Mouse (Mus musculus): ENCODE results near the gene Rere. TPM values are rescaled to one million over a fixed set of nuclear protein-coding genes. Genes with fewer than 3 reads are reported as not detected.

The Rere gene
- polyA plus RNA-seq, 1 experiment from 2014 or later, result 24.5 TPM

- 84% methylated on average over 5 of the region's 5 CpGs for WGBS
- no peak overlapping the region for H3K27ac ChIP-seq (replicated peaks)
- no peaks in the 10 kb centered on the region for H3K9me3 ChIP-seq (replicated peaks)
- peaks cover 33% of the 10 kb centered on the region for H3K36me3 ChIP-seq
- no peak for DNase-seq (ENCODE audit: low spot score)
- H3K4me3 ChIP-seq, result no peak overlapping the region
- peaks cover 23% of the 10 kb centered on the region for H3K4me1 ChIP-seq
- H3K27me3 ChIP-seq (ENCODE audit: low read depth, poor library complexity, severe bottlenecking), result no peaks in the 10 kb centered on the region
Measured at GRCm38 (mm10) chr4:150414296-150414695, 132.8 kb downstream of the Rere start.

DNA sequence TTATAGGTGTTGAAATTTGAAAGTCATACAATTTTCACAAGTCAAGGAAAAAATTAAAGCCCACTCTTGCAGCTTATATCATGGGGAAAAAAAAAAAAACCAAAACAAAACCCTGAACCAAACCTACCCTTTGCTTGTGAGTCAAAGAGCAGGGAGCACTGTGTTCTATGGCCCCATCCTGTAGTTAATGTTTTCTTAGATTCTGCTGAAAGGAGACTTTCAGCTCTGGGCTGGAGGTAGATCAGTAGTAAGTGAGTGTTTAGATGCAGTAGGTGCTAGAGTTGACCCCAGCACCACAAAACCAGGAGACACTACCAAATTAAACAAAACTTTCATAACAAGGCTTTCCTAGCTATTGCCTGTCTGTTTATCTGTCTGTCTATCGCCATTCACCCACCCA is 133.3 kb downstream of the Rere start:
- no peak for DNase-seq (ENCODE audit: low spot score)
- H3K27me3 ChIP-seq (ENCODE audit: low read depth, poor library complexity, severe bottlenecking), result no peaks in the 10 kb centered on the region
- 100% methylated on average over 1 of the region's 1 CpGs for WGBS
- H3K27ac ChIP-seq (replicated peaks), result no peak overlapping the region
- H3K4me3 ChIP-seq, result no peak overlapping the region
- peaks cover 23% of the 10 kb centered on the region for H3K4me1 ChIP-seq
- H3K36me3 ChIP-seq, result peaks cover 29% of the 10 kb centered on the region
- no peaks in the 10 kb centered on the region for H3K9me3 ChIP-seq (replicated peaks)

- no peaks in the 10 kb centered on the region for H3K9me3 ChIP-seq (replicated peaks)
- no peaks in the 10 kb centered on the region for H3K27me3 ChIP-seq (ENCODE audit: low read depth, poor library complexity, severe bottlenecking)
- H3K4me3 ChIP-seq, result no peak overlapping the region
- H3K36me3 ChIP-seq, result peaks cover 27% of the 10 kb centered on the region
- no peak overlapping the region for H3K27ac ChIP-seq (replicated peaks)
- H3K4me1 ChIP-seq, result peaks cover 25% of the 10 kb centered on the region
- no peak for DNase-seq (ENCODE audit: low spot score)
- 65% methylated on average over 10 of the region's 10 CpGs for whole genome bisulfite sequencing
Measured at GRCm38 (mm10) chr4:150415227-150415969, 134.0 kb downstream of the Rere start.

- H3K9me3 ChIP-seq (replicated peaks), result no peaks in the 10 kb centered on the region
- no peak for DNase-seq (ENCODE audit: low spot score)
- H3K27ac ChIP-seq (replicated peaks), result no peak overlapping the region
- peaks cover 15% of the 10 kb centered on the region for H3K4me1 ChIP-seq
- peaks cover 31% of the 10 kb centered on the region for H3K36me3 ChIP-seq
- no peak overlapping the region for H3K4me3 ChIP-seq
- H3K27me3 ChIP-seq (ENCODE audit: low read depth, poor library complexity, severe bottlenecking), result no peaks in the 10 kb centered on the region
- WGBS, result 90% methylated on average over 10 of the region's 10 CpGs
Measured at GRCm38 (mm10) chr4:150420576-150421263, 139.3 kb downstream of the Rere start.

DNA sequence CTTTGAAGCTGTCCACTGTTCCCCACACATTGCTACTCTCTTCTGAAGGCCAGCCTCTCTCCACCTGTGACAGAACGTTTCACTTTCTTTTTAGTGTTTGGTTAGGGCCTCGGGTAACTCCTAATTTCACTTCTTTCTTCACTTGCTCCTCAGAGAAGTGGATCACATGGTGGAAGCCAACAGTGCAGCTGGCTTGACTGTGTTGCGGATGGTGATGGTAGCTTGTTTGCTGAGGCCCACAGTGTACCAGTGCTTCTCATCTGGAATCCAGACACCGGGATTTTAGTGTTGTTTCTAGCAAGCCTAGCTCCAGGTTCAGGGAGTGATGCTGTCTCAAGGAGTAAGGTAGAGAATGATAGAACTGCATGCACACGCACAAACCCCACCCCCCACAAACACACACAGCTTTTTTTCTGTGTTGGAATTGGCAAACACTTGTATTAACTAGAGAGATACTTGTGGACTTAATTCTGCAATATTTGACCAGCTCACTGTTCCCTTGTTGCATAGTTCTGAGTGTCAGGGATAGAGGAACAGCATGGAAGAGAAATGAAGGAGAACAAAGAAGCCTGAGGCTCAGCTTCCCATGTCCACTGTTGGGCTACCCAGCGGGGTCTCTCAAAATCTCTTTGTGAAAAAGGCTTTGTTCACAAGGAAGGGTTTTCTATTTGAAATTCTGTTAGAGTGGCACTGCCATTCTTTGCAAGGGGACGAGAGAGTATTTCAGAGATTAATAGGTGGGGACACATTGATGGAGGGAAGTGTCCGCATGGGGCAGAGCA is 144.8 kb downstream of the Rere start:
- Histone ChIP-seq H3K4me1 (peaks cover 53% of the 10 kb centered on the region), H3K27me3 (ENCODE audit: low read depth, poor library complexity, severe bottlenecking) (no peaks in the 10 kb centered on the region), H3K9me3 (replicated peaks) (no peaks in the 10 kb centered on the region), H3K36me3 (peaks cover 21% of the 10 kb centered on the region), H3K27ac (replicated peaks) (peak overlapping the region; percentile 86), H3K4me3 (peak overlapping the region; percentile 32)
- DNase-seq (ENCODE audit: low spot score), result peak; percentile 47
- 44% methylated on average over 8 of the region's 8 CpGs for WGBS

GRCm38 (mm10) chr4:150426880-150427476 is 145.5 kb downstream of the Rere start:
- H3K36me3 ChIP-seq, result peaks cover 17% of the 10 kb centered on the region
- DNase-seq (ENCODE audit: low spot score), result no peak
- H3K9me3 ChIP-seq (replicated peaks), result no peaks in the 10 kb centered on the region
- H3K4me1 ChIP-seq, result peaks cover 53% of the 10 kb centered on the region
- 36% methylated on average over 5 of the region's 5 CpGs for WGBS
- no peaks in the 10 kb centered on the region for H3K27me3 ChIP-seq (ENCODE audit: low read depth, poor library complexity, severe bottlenecking)
- H3K4me3 ChIP-seq, result peak overlapping the region; percentile 32
- peak overlapping the region; percentile 86 for H3K27ac ChIP-seq (replicated peaks)

DNA sequence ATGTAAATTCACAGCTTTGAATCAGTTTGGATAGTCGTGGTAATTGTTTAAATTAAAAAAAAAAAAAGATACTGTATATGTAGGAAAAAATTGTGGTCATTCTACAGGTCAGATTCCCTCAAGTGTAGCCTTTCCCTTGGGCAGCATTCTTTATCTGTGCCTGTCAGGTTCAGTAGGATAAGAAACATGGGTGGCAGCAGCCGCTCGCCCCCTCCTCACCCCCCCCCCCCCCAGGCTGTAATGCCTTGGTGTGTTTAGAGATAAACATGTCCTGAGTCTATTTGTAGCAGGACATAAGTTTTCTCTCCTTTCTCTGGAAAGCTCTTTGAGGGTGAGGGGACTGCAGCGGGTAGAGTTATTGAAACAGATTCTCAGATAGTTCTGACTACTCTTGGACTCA is 147.3 kb downstream of the Rere start:
- WGBS, result 86% methylated on average over 4 of the region's 4 CpGs
- H3K36me3 ChIP-seq, result peaks cover 24% of the 10 kb centered on the region; the same call in 1 of the 2 replicates
- DNase-seq (ENCODE audit: low spot score), result no peak
- H3K27me3 ChIP-seq (ENCODE audit: low read depth, poor library complexity, severe bottlenecking), result no peaks in the 10 kb centered on the region
- no peak overlapping the region for H3K4me3 ChIP-seq
- H3K9me3 ChIP-seq (replicated peaks), result no peaks in the 10 kb centered on the region
- H3K27ac ChIP-seq (replicated peaks), result no peak overlapping the region
- peaks cover 53% of the 10 kb centered on the region for H3K4me1 ChIP-seq

- H3K4me1 ChIP-seq, result peaks cover 20% of the 10 kb centered on the region
Measured at GRCm38 (mm10) chr4:150433827-150434574, 152.6 kb downstream of the Rere start.

DNA sequence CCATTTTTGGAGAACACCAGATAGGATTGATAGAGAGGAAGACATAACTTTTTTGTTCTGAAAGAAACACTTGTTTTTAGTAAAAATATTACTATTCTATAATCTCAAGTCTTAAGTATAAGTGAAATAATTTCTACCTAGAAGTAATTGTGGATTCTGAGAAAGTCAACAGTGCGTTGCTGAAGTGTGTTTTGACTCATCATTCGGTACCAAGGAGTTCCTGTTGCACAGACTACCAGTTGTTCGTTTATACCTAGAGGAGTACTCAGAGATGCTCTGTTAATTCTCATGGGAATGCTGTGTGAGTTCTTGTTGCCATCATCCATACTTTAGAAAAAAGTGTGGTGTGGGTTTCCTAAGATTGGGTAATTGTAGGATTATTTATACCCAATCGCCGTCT is 154.1 kb downstream of the Rere start:
- Histone ChIP-seq H3K4me1 (peaks cover 15% of the 10 kb centered on the region), H3K9me3 (replicated peaks) (no peaks in the 10 kb centered on the region), H3K27ac (replicated peaks) (no peak overlapping the region), H3K36me3 (peaks cover 44% of the 10 kb centered on the region), H3K4me3 (no peak overlapping the region), H3K27me3 (ENCODE audit: low read depth, poor library complexity, severe bottlenecking) (no peaks in the 10 kb centered on the region)
- WGBS, result 92% methylated on average over 5 of the region's 5 CpGs
- no peak for DNase-seq (ENCODE audit: low spot score)

More at GRCm38 (mm10) chr4:150433827-150434574, 152.6 kb downstream of the Rere start:
- Histone ChIP-seq H3K9me3 (replicated peaks) (no peaks in the 10 kb centered on the region), H3K27me3 (ENCODE audit: low read depth, poor library complexity, severe bottlenecking) (no peaks in the 10 kb centered on the region), H3K4me3 (no peak overlapping the region), H3K27ac (replicated peaks) (no peak overlapping the region), H3K36me3 (peaks cover 32% of the 10 kb centered on the region; the same call in 1 of the 2 replicates)
- 93% methylated on average over 5 of the region's 5 CpGs for WGBS
- DNase-seq (ENCODE audit: low spot score), result no peak

DNA sequence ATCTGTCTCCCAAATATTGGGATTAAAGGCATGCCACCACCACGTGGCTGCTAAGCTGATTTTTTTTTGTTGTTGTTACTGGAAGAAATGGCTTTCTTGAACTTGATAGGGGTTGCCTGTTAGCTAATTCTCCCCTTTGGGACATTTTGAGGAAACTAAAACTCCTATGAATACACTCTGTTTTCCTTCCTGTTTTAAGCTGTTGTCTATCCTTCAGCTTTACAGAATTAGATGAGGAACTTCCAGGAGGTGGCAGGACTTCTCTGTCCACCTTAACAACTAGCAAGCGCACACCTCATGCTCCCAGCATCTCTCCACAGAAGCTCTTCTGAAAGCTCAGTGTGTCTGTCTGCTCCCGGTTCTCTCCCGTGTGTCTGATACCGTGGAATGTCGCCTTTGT is 157.2 kb downstream of the Rere start:
- Histone ChIP-seq H3K27ac (replicated peaks) (no peak overlapping the region), H3K36me3 (peaks cover 35% of the 10 kb centered on the region), H3K4me1 (peaks cover 31% of the 10 kb centered on the region), H3K9me3 (replicated peaks) (no peaks in the 10 kb centered on the region), H3K4me3 (no peak overlapping the region), H3K27me3 (ENCODE audit: low read depth, poor library complexity, severe bottlenecking) (no peaks in the 10 kb centered on the region)
- WGBS, result 88% methylated on average over 6 of the region's 6 CpGs
- DNase-seq (ENCODE audit: low spot score), result no peak

- WGBS, result 90% methylated on average over 10 of the region's 10 CpGs
- Histone ChIP-seq H3K27me3 (ENCODE audit: low read depth, poor library complexity, severe bottlenecking) (no peaks in the 10 kb centered on the region), H3K36me3 (peaks cover 22% of the 10 kb centered on the region), H3K4me3 (no peak overlapping the region), H3K9me3 (replicated peaks) (no peaks in the 10 kb centered on the region), H3K27ac (replicated peaks) (0 out of 2 replicates have a peak overlapping the region, but pooled peaks have one; percentile 15), H3K4me1 (peaks cover 57% of the 10 kb centered on the region)
- DNase-seq (ENCODE audit: low spot score), result no peak
Measured at GRCm38 (mm10) chr4:150441931-150442330, 160.5 kb downstream of the Rere start.

DNA sequence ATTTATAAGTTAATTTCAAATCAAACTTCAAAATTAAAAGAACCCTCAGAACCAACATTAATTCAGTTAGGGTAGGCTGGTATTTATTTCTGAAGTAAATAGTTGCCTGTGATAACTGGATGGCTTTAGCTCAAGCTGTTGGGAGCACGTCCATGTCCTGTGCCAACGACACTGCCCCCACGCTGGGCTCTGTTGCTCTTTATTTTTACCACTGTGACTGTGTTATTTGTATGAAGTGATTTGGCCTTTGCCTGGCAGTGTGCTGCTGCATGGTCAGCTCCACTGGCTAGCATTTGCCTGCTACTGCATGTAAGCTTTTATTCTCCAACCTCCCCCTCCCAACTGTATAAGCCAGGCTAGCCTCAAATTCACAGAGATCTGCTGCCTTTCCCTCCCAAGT is 162.6 kb downstream of the Rere start:
- H3K9me3 ChIP-seq (replicated peaks), result no peaks in the 10 kb centered on the region
- H3K27me3 ChIP-seq (ENCODE audit: low read depth, poor library complexity, severe bottlenecking), result no peaks in the 10 kb centered on the region
- peaks cover 73% of the 10 kb centered on the region for H3K4me1 ChIP-seq
- WGBS, result 94% methylated on average over 3 of the region's 3 CpGs
- H3K4me3 ChIP-seq, result no peak overlapping the region
- H3K27ac ChIP-seq (replicated peaks), result no peak overlapping the region
- DNase-seq (ENCODE audit: low spot score), result no peak
- peaks cover 18% of the 10 kb centered on the region for H3K36me3 ChIP-seq

Data from midbrain, embryonic 10.5 days (tissue).